Mouse (Mus musculus): ENCODE measurements around the gene Gfer. TPM values are rescaled to one million over a fixed set of nuclear protein-coding genes. Genes with fewer than 3 reads are reported as not detected.

Gene Gfer
- 27.2 and 27.7 TPM in 2 replicates for polyA plus RNA-seq (2015; fragmentation: Nextera tagmentation; extraction: Ambion mirVana)

- Histone ChIP-seq H3K4me3 (ENCODE audit: low read depth, low read length) (peak within 1 kb of the TSS; percentile 80), H3K9me3 (ENCODE audit: control insufficient read depth, low read length) (no peaks in the 10 kb centered on the region), H3K4me2 (replicated peaks; ENCODE audit: low read depth) (peak within 1 kb of the TSS; percentile 86), H3K36me3 (ENCODE audit: control insufficient read depth, insufficient read depth, low read length) (peaks cover 3% of the 10 kb centered on the region; the same call in 1 of the 2 replicates), H3K4me1 (replicated peaks; ENCODE audit: control insufficient read depth, insufficient read depth) (peaks cover 5% of the 10 kb centered on the region; the same call in 1 of the 2 replicates), H3K27me3 (ENCODE audit: control insufficient read depth, insufficient read depth, low read length) (no peaks in the 10 kb centered on the region), H3K9ac (ENCODE audit: low read length) (peak within 1 kb of the TSS; percentile 77), H3K27ac (replicated peaks) (peak within 1 kb of the TSS; percentile 81)
- TF ChIP-seq CTCF (IDR thresholded peaks at IDR 0.05; ENCODE audit: low read depth) (peak; percentile 44), EP300 (optimal IDR thresholded peaks at IDR 0.05) (no peak)
- peak; percentile 95 for DNase-seq (ENCODE audit: low spot score)
- ATAC-seq (ENCODE audit: low FRiP score, low TSS enrichment), result peak; percentile 89
- under 1% methylated on average over 66 of the region's 76 CpGs for WGBS
Observed at GRCm38 (mm10) chr17:24696011-24696697, at the start of gene Gfer, which contains the start of gene Noxo1. Gfer (minus strand) TSS chr17:24696156. Noxo1 (plus strand) TSS chr17:24696234.

- Histone ChIP-seq H3K9me3 (ENCODE audit: control insufficient read depth, low read length) (no peaks in the 10 kb centered on the region), H3K4me1 (replicated peaks; ENCODE audit: control insufficient read depth, insufficient read depth) (no peaks in the 10 kb centered on the region), H3K9ac (ENCODE audit: low read length) (no peak overlapping the region), H3K27ac (replicated peaks) (no peak overlapping the region), H3K4me2 (replicated peaks; ENCODE audit: low read depth) (no peak overlapping the region), H3K27me3 (ENCODE audit: control insufficient read depth, insufficient read depth, low read length) (no peaks in the 10 kb centered on the region), H3K4me3 (ENCODE audit: low read depth, low read length) (no peak overlapping the region), H3K36me3 (ENCODE audit: control insufficient read depth, insufficient read depth, low read length) (peaks cover 11% of the 10 kb centered on the region; the same call in 1 of the 2 replicates)
- no peak for DNase-seq (ENCODE audit: low spot score)
- 78% methylated on average over 3 of the region's 3 CpGs for WGBS
- TF ChIP-seq EP300 (optimal IDR thresholded peaks at IDR 0.05), result no peak
- no peak for TF ChIP-seq CTCF (IDR thresholded peaks at IDR 0.05; ENCODE audit: low read depth)
- ATAC-seq (ENCODE audit: low FRiP score, low TSS enrichment), result no peak
Observed at GRCm38 (mm10) chr17:24744381-24744780, 48.4 kb upstream of the Gfer start.

- DNase-seq (ENCODE audit: low spot score) (no peak), ATAC-seq (ENCODE audit: low FRiP score, low TSS enrichment) (no peak)
- Histone ChIP-seq H3K36me3 (ENCODE audit: control insufficient read depth, insufficient read depth, low read length) (peaks cover 11% of the 10 kb centered on the region; the same call in 1 of the 2 replicates), H3K9me3 (ENCODE audit: control insufficient read depth, low read length) (no peaks in the 10 kb centered on the region), H3K27me3 (ENCODE audit: control insufficient read depth, insufficient read depth, low read length) (no peaks in the 10 kb centered on the region), H3K4me3 (ENCODE audit: low read depth, low read length) (no peak overlapping the region), H3K9ac (ENCODE audit: low read length) (no peak overlapping the region), H3K4me1 (replicated peaks; ENCODE audit: control insufficient read depth, insufficient read depth) (no peaks in the 10 kb centered on the region), H3K27ac (replicated peaks) (no peak overlapping the region), H3K4me2 (replicated peaks; ENCODE audit: low read depth) (no peak overlapping the region)
- WGBS, result 73% methylated on average over 5 of the region's 5 CpGs
- no peak for TF ChIP-seq CTCF (IDR thresholded peaks at IDR 0.05; ENCODE audit: low read depth)
- TF ChIP-seq EP300 (optimal IDR thresholded peaks at IDR 0.05), result no peak
Observed at GRCm38 (mm10) chr17:24743896-24744295, 47.9 kb upstream of the Gfer start.

GRCm38 (mm10) chr17:24742307-24742706, 46.4 kb upstream of the Gfer start:
- no peaks in the 10 kb centered on the region for H3K27me3 ChIP-seq (ENCODE audit: control insufficient read depth, insufficient read depth, low read length)
- no peak overlapping the region for H3K27ac ChIP-seq (replicated peaks)
- no peak overlapping the region for H3K9ac ChIP-seq (ENCODE audit: low read length)
- DNase-seq (ENCODE audit: low spot score) (no peak), ATAC-seq (ENCODE audit: low FRiP score, low TSS enrichment) (no peak)
- no peak overlapping the region for H3K4me2 ChIP-seq (replicated peaks; ENCODE audit: low read depth)
- peaks cover 2% of the 10 kb centered on the region; the same call in 1 of the 2 replicates for H3K4me1 ChIP-seq (replicated peaks; ENCODE audit: control insufficient read depth, insufficient read depth)
- peaks cover 11% of the 10 kb centered on the region; the same call in 1 of the 2 replicates for H3K36me3 ChIP-seq (ENCODE audit: control insufficient read depth, insufficient read depth, low read length)
- H3K9me3 ChIP-seq (ENCODE audit: control insufficient read depth, low read length), result no peaks in the 10 kb centered on the region
- WGBS, result 75% methylated on average over 8 of the region's 8 CpGs
- TF ChIP-seq CTCF (IDR thresholded peaks at IDR 0.05; ENCODE audit: low read depth) (no peak), EP300 (optimal IDR thresholded peaks at IDR 0.05) (no peak)
- H3K4me3 ChIP-seq (ENCODE audit: low read depth, low read length), result no peak overlapping the region

GRCm38 (mm10) chr17:24739926-24740325, 44.0 kb upstream of the Gfer start:
- no peak for DNase-seq (ENCODE audit: low spot score)
- TF ChIP-seq EP300 (optimal IDR thresholded peaks at IDR 0.05) (no peak), CTCF (IDR thresholded peaks at IDR 0.05; ENCODE audit: low read depth) (no peak)
- Histone ChIP-seq H3K36me3 (ENCODE audit: control insufficient read depth, insufficient read depth, low read length) (peaks cover 11% of the 10 kb centered on the region; the same call in 1 of the 2 replicates), H3K9me3 (ENCODE audit: control insufficient read depth, low read length) (no peaks in the 10 kb centered on the region), H3K9ac (ENCODE audit: low read length) (no peak overlapping the region), H3K4me3 (ENCODE audit: low read depth, low read length) (no peak overlapping the region), H3K4me2 (replicated peaks; ENCODE audit: low read depth) (no peak overlapping the region), H3K27ac (replicated peaks) (no peak overlapping the region), H3K4me1 (replicated peaks; ENCODE audit: control insufficient read depth, insufficient read depth) (peaks cover 7% of the 10 kb centered on the region; the same call in 1 of the 2 replicates), H3K27me3 (ENCODE audit: control insufficient read depth, insufficient read depth, low read length) (no peaks in the 10 kb centered on the region)
- no peak for ATAC-seq (ENCODE audit: low FRiP score, low TSS enrichment)
- 53% methylated on average over 8 of the region's 8 CpGs for WGBS

- Histone ChIP-seq H3K4me1 (replicated peaks; ENCODE audit: control insufficient read depth, insufficient read depth) (peaks cover 7% of the 10 kb centered on the region; the same call in 1 of the 2 replicates), H3K27ac (replicated peaks) (no peak overlapping the region), H3K4me3 (ENCODE audit: low read depth, low read length) (no peak overlapping the region), H3K27me3 (ENCODE audit: control insufficient read depth, insufficient read depth, low read length) (no peaks in the 10 kb centered on the region), H3K4me2 (replicated peaks; ENCODE audit: low read depth) (0 out of 2 replicates have a peak overlapping the region, but pooled peaks have one; percentile 17), H3K9ac (ENCODE audit: low read length) (no peak overlapping the region), H3K36me3 (ENCODE audit: control insufficient read depth, insufficient read depth, low read length) (peaks cover 11% of the 10 kb centered on the region; the same call in 1 of the 2 replicates), H3K9me3 (ENCODE audit: control insufficient read depth, low read length) (no peaks in the 10 kb centered on the region)
- TF ChIP-seq CTCF (IDR thresholded peaks at IDR 0.05; ENCODE audit: low read depth), result no peak
- 66% methylated on average over 4 of the region's 4 CpGs for WGBS
- peak; percentile 75 for DNase-seq (ENCODE audit: low spot score)
- no peak; the same call in 1 of the 2 replicates for ATAC-seq (ENCODE audit: low FRiP score, low TSS enrichment)
Observed at GRCm38 (mm10) chr17:24738238-24738637, 42.3 kb upstream of the Gfer start.

All from stomach, postnatal 0 days (tissue).